Mouse (Mus musculus): ENCODE measurements around the gene Zbtb33. TPM values are rescaled to one million over a fixed set of nuclear protein-coding genes. Genes with fewer than 3 reads are reported as not detected.
"Not testable (repeated sequence)": the region's sequence is repeated elsewhere in the genome, so short reads cannot be mapped to it uniquely, and the experiment has no call there.

The Zbtb33 gene
- 9.7 and 10.0 TPM in 2 replicates for polyA plus RNA-seq (2012; rRNA removed)

DNA sequence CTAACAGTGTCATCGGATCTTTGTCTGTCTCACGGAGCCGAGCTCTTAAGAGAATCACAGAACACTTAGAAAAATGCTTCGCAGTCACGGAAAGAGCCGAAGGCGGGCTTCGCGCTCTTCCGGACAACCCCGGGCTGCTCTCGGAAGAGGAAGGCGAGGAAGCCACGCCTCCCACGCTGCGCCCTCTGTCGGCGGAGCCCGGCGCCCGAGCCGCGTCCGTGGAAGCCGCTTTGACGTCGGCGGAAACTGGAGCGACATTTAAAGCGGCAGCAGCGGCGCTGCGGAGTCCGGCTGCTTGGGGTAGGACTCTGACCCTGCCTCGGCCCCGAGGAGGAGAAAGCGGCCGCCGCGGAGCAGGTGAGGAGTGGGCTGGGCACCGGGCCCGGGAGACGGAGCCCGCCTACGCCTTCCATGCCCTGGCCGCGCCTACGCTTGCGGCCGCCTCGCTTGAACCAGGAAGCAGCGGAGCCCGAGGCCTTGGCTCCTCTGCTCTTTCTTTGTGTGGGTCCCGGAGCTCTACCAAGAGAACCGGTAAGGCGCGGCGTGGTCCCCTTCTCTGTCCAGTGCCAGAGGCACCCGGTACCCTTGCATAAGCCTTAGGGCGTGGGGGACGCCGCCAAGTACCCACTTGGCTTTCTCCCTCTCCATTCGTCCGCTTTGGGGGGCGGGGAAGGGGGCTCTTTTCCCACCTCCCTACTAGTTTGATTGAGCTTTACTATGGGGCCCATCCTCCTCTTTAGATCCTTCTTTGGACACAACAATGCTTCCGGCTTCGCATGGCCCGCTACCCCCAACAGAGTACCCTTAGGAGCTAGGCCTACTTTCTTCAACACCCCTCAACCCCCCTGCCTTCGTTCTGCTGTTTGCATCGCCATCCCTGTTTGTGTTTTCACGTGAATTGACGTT lies at the start of gene Zbtb33:
Gene Zbtb33, plus strand, starts transcription at position 242 of the 906 bp plus-strand sequence.
- Histone ChIP-seq H3K4me1 (ENCODE audit: control insufficient read depth, insufficient read depth, low read length) (no peaks in the 10 kb centered on the region), H3K4me3 (ENCODE audit: insufficient read depth, low read length) (peak within 1 kb of the TSS; percentile 78), H3K27ac (ENCODE audit: insufficient read depth, low read length) (peak within 1 kb of the TSS; percentile 91)
- peak; percentile 35; the same call in 1 of the 2 replicates for TF ChIP-seq CTCF (IDR thresholded peaks at IDR 0.05; ENCODE audit: extremely low read depth, insufficient read depth, low read length)
- TF ChIP-seq POLR2A (IDR thresholded peaks at IDR 0.05; ENCODE audit: extremely low read depth, insufficient read depth, low read length) = peak; percentile 38; the same call in 1 of the 2 replicates

DNA sequence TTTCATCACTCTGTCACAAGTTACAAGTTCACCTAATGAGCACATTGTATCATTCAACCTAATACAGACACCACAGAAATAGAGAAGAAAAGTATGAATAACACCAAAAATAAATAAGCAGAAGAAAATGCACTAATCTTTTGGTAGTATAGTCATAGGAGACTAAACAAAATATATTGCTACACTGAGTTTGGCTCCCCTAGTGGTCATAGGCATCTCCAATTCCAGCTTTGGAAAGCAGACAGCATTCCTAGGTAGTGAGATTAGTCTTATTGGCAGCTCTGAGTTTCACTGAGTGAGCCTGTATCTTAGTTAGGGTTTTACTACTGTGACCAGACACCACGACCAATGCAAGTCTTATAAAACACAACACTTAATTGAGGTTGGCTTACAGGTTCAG lies 30.5 kb upstream of the Zbtb33 start:
- Histone ChIP-seq H3K4me3 (ENCODE audit: insufficient read depth, low read length) (no peak overlapping the region), H3K4me1 (ENCODE audit: control insufficient read depth, insufficient read depth, low read length) (no peaks in the 10 kb centered on the region), H3K27ac (ENCODE audit: insufficient read depth, low read length) (no peak overlapping the region)
- TF ChIP-seq CTCF (IDR thresholded peaks at IDR 0.05; ENCODE audit: extremely low read depth, insufficient read depth, low read length) (no peak), POLR2A (IDR thresholded peaks at IDR 0.05; ENCODE audit: extremely low read depth, insufficient read depth, low read length) (no peak)

DNA sequence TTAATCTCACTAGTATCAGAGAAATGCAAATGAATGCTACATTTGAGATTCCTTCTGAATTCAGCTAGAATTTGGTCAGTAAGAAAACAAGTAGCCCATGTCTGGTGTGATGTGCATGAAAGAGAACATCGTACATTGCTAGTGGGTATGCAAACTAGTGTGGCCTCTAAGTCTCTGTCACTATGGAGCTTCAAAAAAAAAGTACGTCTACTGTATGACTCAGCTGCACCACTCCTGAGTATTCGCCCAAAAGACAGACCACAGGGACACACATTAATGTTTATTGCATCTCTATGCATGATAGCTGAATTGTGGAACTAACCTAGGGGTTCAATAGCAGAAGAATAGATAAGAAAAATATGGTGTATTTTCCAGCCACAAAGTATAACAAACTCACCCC lies 24.3 kb upstream of the Zbtb33 start:
- TF ChIP-seq POLR2A (IDR thresholded peaks at IDR 0.05; ENCODE audit: extremely low read depth, insufficient read depth, low read length) (no peak), CTCF (IDR thresholded peaks at IDR 0.05; ENCODE audit: extremely low read depth, insufficient read depth, low read length) (no peak)
- H3K4me3 ChIP-seq (ENCODE audit: insufficient read depth, low read length) = no peak overlapping the region

DNA sequence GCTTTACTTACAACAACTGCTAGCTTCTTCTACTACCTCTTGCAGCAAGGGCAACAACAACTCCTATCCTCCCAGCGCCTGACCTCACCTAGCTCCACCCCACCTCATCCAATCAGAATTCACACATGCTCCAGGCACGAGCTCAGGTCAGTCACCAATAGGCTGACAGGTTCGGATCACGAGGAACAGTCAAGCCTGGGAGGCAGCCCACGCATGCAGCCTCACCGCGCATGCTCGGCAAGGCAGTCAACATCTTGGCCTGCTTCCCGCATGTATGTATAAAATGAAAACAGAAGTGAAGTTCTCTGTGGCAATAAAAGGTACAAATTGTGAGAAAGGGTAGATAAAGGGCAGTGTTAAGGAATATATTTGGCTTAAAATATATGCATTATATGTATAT lies 23.5 kb upstream of the Zbtb33 start:
- Histone ChIP-seq H3K4me1 (ENCODE audit: control insufficient read depth, insufficient read depth, low read length) (no peaks in the 10 kb centered on the region), H3K27ac (ENCODE audit: insufficient read depth, low read length) (no peak overlapping the region), H3K4me3 (ENCODE audit: insufficient read depth, low read length) (no peak overlapping the region)
- no peak for TF ChIP-seq POLR2A (IDR thresholded peaks at IDR 0.05; ENCODE audit: extremely low read depth, insufficient read depth, low read length)
- no peak for TF ChIP-seq CTCF (IDR thresholded peaks at IDR 0.05; ENCODE audit: extremely low read depth, insufficient read depth, low read length)

More for the DNA sequence above, 24.3 kb upstream of the Zbtb33 start:
- Histone ChIP-seq H3K4me1 (ENCODE audit: control insufficient read depth, insufficient read depth, low read length) (no peaks in the 10 kb centered on the region), H3K27ac (ENCODE audit: insufficient read depth, low read length) (no peak overlapping the region)

DNA sequence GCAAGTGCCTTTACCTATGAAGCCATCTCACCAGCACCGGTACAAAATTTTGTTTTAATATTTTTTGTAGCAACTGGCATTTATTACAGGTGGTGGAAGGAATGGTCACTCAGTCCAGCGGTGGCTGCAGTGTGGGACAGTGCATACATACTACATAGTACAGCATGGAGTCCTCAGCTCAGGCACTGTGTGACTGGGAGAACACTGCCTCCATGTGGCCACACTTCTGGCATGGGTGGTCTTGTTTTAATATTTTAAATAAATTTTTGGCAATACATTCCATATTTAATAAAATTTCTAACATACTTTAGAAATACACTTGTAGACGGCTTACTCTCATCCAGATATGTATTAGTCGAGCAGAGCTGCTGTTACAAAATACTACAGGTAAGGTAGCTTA lies 23.0 kb upstream of the Zbtb33 start:
- TF ChIP-seq CTCF (IDR thresholded peaks at IDR 0.05; ENCODE audit: extremely low read depth, insufficient read depth, low read length) = no peak
- no peak for TF ChIP-seq POLR2A (IDR thresholded peaks at IDR 0.05; ENCODE audit: extremely low read depth, insufficient read depth, low read length)
- Histone ChIP-seq H3K4me3 (ENCODE audit: insufficient read depth, low read length) (no peak overlapping the region), H3K4me1 (ENCODE audit: control insufficient read depth, insufficient read depth, low read length) (no peaks in the 10 kb centered on the region), H3K27ac (ENCODE audit: insufficient read depth, low read length) (no peak overlapping the region)

DNA sequence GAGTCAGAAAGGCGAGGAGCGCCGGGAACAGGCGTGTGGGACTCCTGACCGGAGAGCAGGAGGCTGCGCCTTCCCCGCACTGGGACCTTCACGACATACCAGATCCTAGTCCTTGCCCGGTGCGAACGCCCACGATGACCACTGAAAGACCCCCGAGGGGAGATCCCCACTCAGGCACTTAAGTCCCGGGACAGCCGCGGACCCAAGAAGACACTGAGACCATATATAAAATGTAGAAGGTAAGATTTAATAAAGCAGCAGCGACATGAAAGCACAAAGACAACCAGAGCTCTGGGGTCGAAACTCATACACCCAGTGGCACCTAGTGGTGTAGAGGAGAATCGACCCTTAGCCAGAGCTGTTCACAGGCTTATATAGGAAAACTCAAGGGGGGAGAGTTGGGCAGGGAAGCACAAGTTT lies 9.7 kb upstream of the Zbtb33 start:
- not testable (repeated sequence) for H3K27ac ChIP-seq (ENCODE audit: insufficient read depth, low read length); H3K4me3 ChIP-seq (ENCODE audit: insufficient read depth, low read length); H3K4me1 ChIP-seq (ENCODE audit: control insufficient read depth, insufficient read depth, low read length)
- TF ChIP-seq CTCF (IDR thresholded peaks at IDR 0.05; ENCODE audit: extremely low read depth, insufficient read depth, low read length) = peak; percentile 25; the same call in 1 of the 2 replicates

DNA sequence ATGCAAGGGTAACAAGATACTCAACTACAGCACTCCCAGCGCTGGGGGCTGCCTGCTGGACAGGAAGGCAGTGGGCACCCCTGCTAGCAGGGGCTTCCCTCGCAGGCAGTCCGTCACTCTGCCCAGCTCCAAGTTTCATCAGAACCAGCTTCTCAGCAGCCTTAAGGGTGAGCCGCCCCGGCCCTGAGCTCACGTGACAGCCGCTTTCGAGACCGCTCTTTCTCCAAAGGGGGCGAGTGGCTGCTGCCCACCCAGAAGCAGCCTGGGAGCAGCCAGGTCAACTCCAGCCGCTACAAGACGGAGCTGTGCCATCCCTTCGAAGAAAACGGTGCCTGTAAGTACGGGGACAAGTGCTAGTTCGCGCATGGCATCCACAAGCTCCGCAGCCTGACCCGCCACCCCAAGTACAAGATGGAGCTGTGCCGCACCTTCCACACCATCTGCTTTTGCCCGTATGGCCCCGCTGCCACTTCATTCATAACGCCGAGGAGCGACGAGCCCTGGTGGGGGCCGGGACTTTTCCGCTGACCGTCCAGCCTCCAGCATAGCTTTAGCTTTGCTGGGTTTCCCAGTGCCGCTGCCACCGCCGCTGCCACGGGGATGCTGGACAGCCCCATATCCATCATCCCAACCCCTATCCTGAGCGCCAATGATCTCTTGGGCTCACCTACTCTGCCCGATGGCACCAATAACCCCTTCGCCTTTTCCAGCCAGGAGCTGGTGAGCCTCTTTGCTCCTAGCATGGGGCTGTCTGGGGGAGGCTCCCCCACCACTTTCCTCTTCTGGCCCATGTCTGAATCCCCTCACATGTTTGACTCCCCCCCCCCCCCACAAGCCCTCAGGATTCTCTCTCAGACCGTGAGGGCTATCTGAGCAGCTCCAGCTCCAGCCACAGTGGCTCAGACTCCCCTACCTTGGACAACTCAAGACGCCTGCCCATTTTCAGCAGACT lies 8.7 kb upstream of the Zbtb33 start:
- Histone ChIP-seq H3K4me3 (ENCODE audit: insufficient read depth, low read length) (peak overlapping the region; percentile 37), H3K27ac (ENCODE audit: insufficient read depth, low read length) (no peak overlapping the region), H3K4me1 (ENCODE audit: control insufficient read depth, insufficient read depth, low read length) (no peaks in the 10 kb centered on the region)
- TF ChIP-seq CTCF (IDR thresholded peaks at IDR 0.05; ENCODE audit: extremely low read depth, insufficient read depth, low read length) (no peak), POLR2A (IDR thresholded peaks at IDR 0.05; ENCODE audit: extremely low read depth, insufficient read depth, low read length) (no peak)

DNA sequence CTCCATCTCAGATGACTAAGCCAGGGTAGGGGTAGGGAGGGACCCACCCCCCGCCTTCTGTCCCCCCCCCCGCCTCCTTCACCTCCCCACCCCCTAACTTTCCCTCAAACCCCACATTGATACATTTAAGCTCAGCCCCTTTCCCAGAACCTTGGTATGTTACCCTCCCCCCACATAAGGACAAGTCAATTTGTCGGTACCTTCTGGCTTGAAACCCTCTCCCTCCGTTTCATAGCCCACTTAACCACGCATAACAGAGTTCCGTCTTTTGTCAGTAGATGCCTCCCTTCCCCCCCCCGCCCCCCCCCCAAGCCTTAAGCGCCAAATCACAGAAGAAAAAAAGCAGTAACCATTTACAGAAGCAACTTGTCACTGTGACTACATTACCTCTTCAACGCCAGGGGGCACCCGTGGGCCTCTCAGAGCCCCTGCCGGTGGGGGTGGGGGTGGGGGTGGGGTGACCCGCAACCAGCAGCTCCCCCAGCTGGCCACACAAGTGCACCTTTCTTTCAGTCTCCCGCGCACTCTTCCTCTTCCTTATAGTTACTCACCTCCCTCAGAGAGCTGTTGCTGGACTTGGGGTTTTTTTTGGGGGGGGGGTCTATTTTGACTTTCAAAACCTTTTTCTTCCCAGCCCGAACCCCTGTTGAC lies 7.9 kb upstream of the Zbtb33 start:
- H3K27ac ChIP-seq (ENCODE audit: insufficient read depth, low read length) = no peak overlapping the region
- H3K4me3 ChIP-seq (ENCODE audit: insufficient read depth, low read length) = no peak overlapping the region; the same call in 1 of the 2 replicates
- no peak for TF ChIP-seq CTCF (IDR thresholded peaks at IDR 0.05; ENCODE audit: extremely low read depth, insufficient read depth, low read length)
- TF ChIP-seq POLR2A (IDR thresholded peaks at IDR 0.05; ENCODE audit: extremely low read depth, insufficient read depth, low read length) = no peak
- no peaks in the 10 kb centered on the region for H3K4me1 ChIP-seq (ENCODE audit: control insufficient read depth, insufficient read depth, low read length)

DNA sequence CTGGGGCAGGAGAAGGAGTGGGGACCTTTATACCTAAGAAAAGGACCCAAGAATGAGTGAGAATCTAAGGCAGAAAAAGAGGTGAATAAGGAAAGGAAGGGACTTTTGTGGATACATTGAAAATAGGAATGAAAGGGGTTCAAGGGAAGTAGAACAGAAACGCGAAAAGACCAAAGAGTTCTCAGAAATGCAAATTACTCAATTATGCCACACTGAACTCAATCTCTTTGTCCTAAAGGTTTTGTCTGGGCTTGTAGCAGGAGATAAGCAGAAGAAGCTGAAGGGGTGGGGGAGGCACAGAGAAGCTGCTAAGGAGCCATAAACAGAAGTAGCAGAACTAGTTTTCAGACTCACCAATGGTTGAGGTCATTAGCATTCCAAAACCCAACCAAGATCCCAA lies 4.1 kb upstream of the Zbtb33 start:
- no peak overlapping the region for H3K27ac ChIP-seq (ENCODE audit: insufficient read depth, low read length)
- no peak for TF ChIP-seq CTCF (IDR thresholded peaks at IDR 0.05; ENCODE audit: extremely low read depth, insufficient read depth, low read length)
- TF ChIP-seq POLR2A (IDR thresholded peaks at IDR 0.05; ENCODE audit: extremely low read depth, insufficient read depth, low read length) = no peak
- no peaks in the 10 kb centered on the region for H3K4me1 ChIP-seq (ENCODE audit: control insufficient read depth, insufficient read depth, low read length)
- no peak overlapping the region for H3K4me3 ChIP-seq (ENCODE audit: insufficient read depth, low read length)
